Mouse (Mus musculus) myocyte (in vitro differentiated cells): Measurements from ENCODE around the gene Pin1rt1.

Experiments
- CEBPB ChIP-seq: IDR thresholded peaks from 2 replicates; pipeline ENCODE4 v1.6.1; 2011; ENCODE audit warnings: mild to moderate bottlenecking, moderate library complexity; ENCODE audit not compliant: poor library complexity, insufficient read depth, severe bottlenecking
- E2F4 ChIP-seq: IDR thresholded peaks from one replicate; pipeline ENCODE4 v1.6.1; 2011; ENCODE audit warnings: mild to moderate bottlenecking, control low read depth, moderate library complexity; ENCODE audit not compliant: insufficient read depth
- MAX ChIP-seq: IDR thresholded peaks from one replicate; pipeline ENCODE4 v1.6.1; 2011; ENCODE audit warnings: low read depth, mild to moderate bottlenecking, control low read depth
- MYOD1 ChIP-seq, 3 experiments: IDR thresholded peaks; one replicate each; pipeline ENCODE4 v1.6.1; 2011; ENCODE audit warnings: control low read depth in 2 of 3, low read depth in 2 of 3, mild to moderate bottlenecking in 2 of 3, moderate library complexity in 1 of 3; ENCODE audit not compliant: insufficient read length in 2 of 3, control insufficient read depth in 1 of 3
- MYOG ChIP-seq, 3 experiments: IDR thresholded peaks; one replicate each; pipeline ENCODE4 v1.6.1; 2011; ENCODE audit warnings: control low read depth in 2 of 3, low read depth in 2 of 3, mild to moderate bottlenecking in 2 of 3; ENCODE audit not compliant: insufficient read length in 2 of 3, control insufficient read depth in 1 of 3, insufficient read depth in 1 of 3
- POLR2A ChIP-seq: IDR thresholded peaks from one replicate; pipeline ENCODE4 v1.6.1; 2011; ENCODE audit warnings: low read depth, mild to moderate bottlenecking, control low read depth, moderate library complexity; ENCODE audit not compliant: insufficient read length
- POLR2AphosphoS2 ChIP-seq: IDR thresholded peaks from one replicate; pipeline ENCODE4 v1.6.1; 2011; ENCODE audit warnings: low read depth, control low read depth; ENCODE audit not compliant: insufficient read length
- REST ChIP-seq: IDR thresholded peaks from one replicate; pipeline ENCODE4 v1.6.1; 2011; ENCODE audit warnings: mild to moderate bottlenecking, control low read depth, moderate library complexity; ENCODE audit not compliant: insufficient read depth, insufficient read length
- TCF12 ChIP-seq: IDR thresholded peaks from one replicate; pipeline ENCODE4 v1.6.1; 2011; ENCODE audit warnings: mild to moderate bottlenecking, control low read depth; ENCODE audit not compliant: poor library complexity, insufficient read depth, severe bottlenecking
- USF1 ChIP-seq: IDR thresholded peaks from one replicate; pipeline ENCODE4 v1.6.1; 2011; ENCODE audit warnings: low read depth, mild to moderate bottlenecking, control low read depth, moderate library complexity

DNA sequence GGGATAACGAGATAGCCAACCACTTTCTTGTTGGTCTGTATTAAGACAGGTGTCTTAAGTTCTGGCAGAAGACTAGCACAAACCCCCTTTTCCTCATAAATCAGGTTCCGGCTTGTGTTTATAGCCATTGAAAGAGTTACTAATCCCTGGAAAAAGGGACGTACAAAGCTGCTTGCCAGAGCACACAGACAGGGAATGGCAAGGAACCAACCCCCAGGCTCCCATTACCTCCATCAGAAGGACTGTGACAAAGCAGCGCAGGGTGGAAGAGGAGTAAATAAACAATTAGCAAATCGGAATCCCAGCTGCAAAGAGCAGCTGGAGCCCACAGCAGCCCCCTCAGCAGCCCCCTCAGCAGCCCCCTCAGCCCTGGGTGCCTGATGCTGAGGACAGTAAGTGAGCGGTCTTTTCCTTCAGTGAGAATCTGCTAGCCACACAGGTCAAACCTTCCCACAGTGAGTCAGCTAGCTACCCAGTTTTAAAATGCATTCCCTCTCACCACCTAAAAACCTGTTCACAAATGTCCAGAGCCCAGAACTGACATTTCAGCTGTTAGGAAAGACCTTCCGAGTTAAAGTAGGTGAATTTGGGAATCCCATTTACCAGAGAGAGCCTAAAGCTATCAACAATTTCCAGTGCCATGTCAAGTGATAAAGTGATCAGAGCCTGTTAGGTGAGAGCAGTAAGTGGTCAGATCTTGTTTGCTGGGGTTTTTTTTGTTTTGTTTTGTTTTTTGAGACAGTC is 25.0 kb upstream of the Pin1rt1 start:
- TF ChIP-seq MYOG (IDR thresholded peaks at IDR 0.05; ENCODE audit: control insufficient read depth in 1 of 3, insufficient read depth in 1 of 3, insufficient read length in 2 of 3, low read depth in 2 of 3) (no peak), REST (no peak), POLR2A (no peak), MYOD1 (IDR thresholded peaks at IDR 0.05; ENCODE audit: control insufficient read depth in 1 of 3, insufficient read length in 2 of 3, low read depth in 2 of 3) (no peak), E2F4 (no peak), MAX (no peak), USF1 (no peak), POLR2AphosphoS2 (no peak), CEBPB (no peak), TCF12 (no peak)
